Mouse (Mus musculus) forebrain, postnatal 0 days (tissue): ENCODE measurements around the gene Ccdc189. TPM values are rescaled to one million over a fixed set of nuclear protein-coding genes. Genes with fewer than 3 reads are reported as not detected.
A peak's percentile ranks its signal among the peaks of the same experiment; 100 is the strongest.

ENCODE experiments used
- ATAC-seq: fragments of 200-750 bp; cut with Nextera tagmentation; 2 replicates; pipeline ENCODE4 v1.8.0; 2017; ENCODE audit warnings: mild to moderate bottlenecking, moderate library complexity
- DNase-seq: peaks from one replicate; pipeline ENCODE4 v3.0.0-alpha.2; 2015
- H3K27ac ChIP-seq: fragments of 300-500 bp; sonication (generic); 2 replicates; pipeline ENCODE4 v1.5.1; 2014; ENCODE audit warnings: low read depth, mild to moderate bottlenecking, antibody characterized with exemption, low read length, moderate library complexity, mixed read lengths
- H3K27me3 ChIP-seq: fragments of 300-500 bp; sonication (generic); 2 replicates; pipeline ENCODE4 v1.6.1; 2014; ENCODE audit warnings: mild to moderate bottlenecking, low read length, mixed read lengths; ENCODE audit not compliant: insufficient read depth
- H3K36me3 ChIP-seq: fragments of 300-500 bp; sonication (generic); 2 replicates; pipeline ENCODE4 v1.6.1; 2014; ENCODE audit warnings: mild to moderate bottlenecking, moderate library complexity; ENCODE audit not compliant: insufficient read depth
- H3K4me1 ChIP-seq: fragments of 300-500 bp; sonication (generic); 2 replicates; pipeline ENCODE4 v1.6.1; 2014; ENCODE audit warnings: antibody characterized with exemption; ENCODE audit not compliant: insufficient read depth
- H3K4me2 ChIP-seq: fragments of 300-500 bp; sonication (generic); 2 replicates; pipeline ENCODE4 v1.6.1; 2014; ENCODE audit warnings: low read depth, mild to moderate bottlenecking, moderate library complexity
- H3K4me3 ChIP-seq: fragments of 300-500 bp; sonication (generic); 2 replicates; pipeline ENCODE4 v1.5.1; 2014; ENCODE audit warnings: low read depth, low read length, mixed read lengths
- H3K9ac ChIP-seq: fragments of 300-500 bp; sonication (generic); 2 replicates; pipeline ENCODE4 v1.6.1; 2014; ENCODE audit warnings: mild to moderate bottlenecking
- H3K9me3 ChIP-seq: fragments of 300-500 bp; sonication (generic); 2 replicates; pipeline ENCODE4 v1.6.1; 2016; ENCODE audit warnings: low read length
- CTCF ChIP-seq: sonication (generic); IDR thresholded peaks from 2 replicates; pipeline ENCODE4 v1.5.1; 2016; ENCODE audit warnings: antibody characterized with exemption, control low read depth, low read depth
- WGBS: fragments of 180-500 bp; shearing (Covaris S2); extraction: QIAGEN DNeasy Blood & Tissue Kit; methylation state at CpG from one replicate; pipeline ENCODE4 v1.1.7; 2014; 5-methylcytosine and 5-hydroxymethylcytosine counted together
- polyA plus RNA-seq: library from polyadenylated mRNA; unstranded; fragments of >200 nt; fragmentation: Nextera tagmentation; extraction: Ambion mirVana; gene quantifications from 2 replicates; pipeline ENCODE4 v1.2.1, GENCODE M21; 2015
- total RNA-seq: library from RNA; depleted of rRNA; stranded (reverse); fragments of >200 nt; gene quantifications from 2 replicates; pipeline ENCODE4 v1.2.3, GENCODE M21; 2014

Ccdc189 gene
- total and polyA plus RNA-seq, 2 experiments from 2014 or later, result 11.0 to 16.0 TPM

GRCm38 (mm10) chr7:127617962-127618361 lies 29.6 kb upstream of the Ccdc189 start:
- Histone ChIP-seq H3K27ac (no peak overlapping the region), H3K4me3 (no peak overlapping the region), H3K36me3 (no peaks in the 10 kb centered on the region), H3K9ac (no peak overlapping the region), H3K4me2 (no peak overlapping the region), H3K4me1 (peaks cover 21% of the 10 kb centered on the region), H3K27me3 (no peaks in the 10 kb centered on the region), H3K9me3 (no peaks in the 10 kb centered on the region)
- no peak for DNase-seq
- ATAC-seq, result no peak
- no peak for TF ChIP-seq CTCF
- WGBS, result 17% methylated on average over 2 of the region's 2 CpGs

DNA sequence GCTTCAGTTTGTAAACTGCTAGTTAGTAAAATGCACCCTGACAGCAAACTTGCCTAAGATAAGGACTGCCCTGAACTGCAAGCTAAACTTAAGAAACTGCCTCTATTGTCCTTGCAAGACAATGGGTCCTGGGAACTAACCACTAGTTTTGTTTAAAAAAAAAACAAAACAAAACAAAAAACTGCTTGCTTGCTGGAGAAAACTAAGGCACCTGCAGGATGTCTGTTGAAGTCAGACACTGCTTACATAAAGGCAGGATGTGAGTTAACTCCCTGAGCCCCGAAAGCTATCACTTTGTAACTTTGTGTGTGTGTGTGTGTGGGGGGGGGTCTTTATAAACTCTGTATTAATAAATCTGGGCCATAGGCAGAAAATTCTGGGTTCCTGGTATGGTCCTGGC lies 28.5 kb upstream of the Ccdc189 start:
- Histone ChIP-seq H3K9me3 (no peaks in the 10 kb centered on the region), H3K9ac (no peak overlapping the region), H3K4me2 (no peak overlapping the region), H3K27ac (no peak overlapping the region), H3K4me3 (no peak overlapping the region), H3K36me3 (peaks cover 9% of the 10 kb centered on the region), H3K27me3 (no peaks in the 10 kb centered on the region), H3K4me1 (peaks cover 21% of the 10 kb centered on the region)
- TF ChIP-seq CTCF, result no peak
- ATAC-seq (no peak), DNase-seq (no peak)
- WGBS, result 67% methylated on average over 1 of the region's 1 CpGs

DNA sequence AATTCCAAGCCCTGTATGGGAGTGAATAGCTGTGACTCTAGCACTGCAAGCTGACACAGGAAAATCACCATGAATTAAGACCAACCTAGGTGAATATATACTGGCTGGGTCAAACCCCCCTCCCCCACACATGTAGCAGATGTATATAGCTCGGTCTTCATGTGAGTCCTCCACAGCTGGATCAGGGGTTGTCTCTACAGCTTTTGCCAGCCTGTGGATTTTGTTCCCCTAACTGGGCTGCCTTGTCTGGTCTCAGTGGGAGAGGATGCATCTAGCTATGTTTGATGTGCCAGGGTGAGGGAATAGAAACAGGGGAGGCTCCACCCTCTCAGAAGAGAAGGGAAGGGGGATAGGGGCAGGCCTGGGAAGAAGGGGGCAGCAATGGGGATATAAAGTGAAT lies 27.9 kb upstream of the Ccdc189 start:
- WGBS, result 68% methylated on average over 1 of the region's 1 CpGs
- DNase-seq (no peak), ATAC-seq (no peak)
- Histone ChIP-seq H3K36me3 (peaks cover 14% of the 10 kb centered on the region), H3K4me2 (peak overlapping the region; percentile 88; the same call in 1 of the 2 replicates), H3K9me3 (no peaks in the 10 kb centered on the region), H3K27ac (0 out of 2 replicates have a peak overlapping the region, but pooled peaks have one; percentile 6), H3K4me3 (no peak overlapping the region), H3K9ac (no peak overlapping the region), H3K27me3 (no peaks in the 10 kb centered on the region), H3K4me1 (peaks cover 21% of the 10 kb centered on the region)
- no peak for TF ChIP-seq CTCF

- ATAC-seq, result peak; percentile 94
Measured at GRCm38 (mm10) chr7:127614891-127615843, 26.8 kb upstream of the Ccdc189 start, which contains the start of gene Zfp629. Zfp629 (minus strand) TSS chr7:127615797.

DNA sequence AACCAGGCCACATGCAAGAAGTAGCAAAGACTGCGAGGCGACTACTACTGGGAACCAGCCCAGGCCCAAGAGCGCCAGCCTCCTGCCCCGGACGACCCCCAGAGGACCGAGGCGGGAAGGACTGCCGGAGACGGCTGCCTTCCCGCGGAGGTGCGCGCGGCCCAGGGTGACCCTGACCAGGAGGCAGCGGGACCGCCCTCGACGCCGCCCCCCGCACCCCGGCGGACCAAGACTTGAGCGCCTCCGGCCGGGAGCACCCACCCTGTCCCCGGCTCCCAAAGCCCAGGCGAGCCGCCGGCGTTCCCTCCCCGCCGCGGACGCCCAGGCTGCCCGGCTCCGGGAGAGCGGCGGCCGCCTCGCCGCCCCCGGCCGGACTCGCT lies 26.1 kb upstream of the Ccdc189 start:
- Histone ChIP-seq H3K4me1 (peaks cover 21% of the 10 kb centered on the region), H3K27me3 (no peaks in the 10 kb centered on the region), H3K4me3 (peak overlapping the region; percentile 100), H3K36me3 (peaks cover 31% of the 10 kb centered on the region), H3K4me2 (peak overlapping the region; percentile 88), H3K27ac (peak overlapping the region; percentile 86; the same call in 1 of the 2 replicates), H3K9me3 (no peaks in the 10 kb centered on the region), H3K9ac (peak overlapping the region; percentile 96)
- ATAC-seq (peak; percentile 2; the same call in 1 of the 2 replicates), DNase-seq (no peak)
- TF ChIP-seq CTCF, result no peak
- WGBS, result 4% methylated on average over 40 of the region's 44 CpGs

More at GRCm38 (mm10) chr7:127614891-127615843, 26.8 kb upstream of the Ccdc189 start, which contains the start of gene Zfp629:
- H3K9ac ChIP-seq, result peak within 1 kb of the TSS; percentile 96
- H3K9me3 ChIP-seq, result no peaks in the 10 kb centered on the region
- H3K4me1 ChIP-seq, result peaks cover 21% of the 10 kb centered on the region
- peak; percentile 93 for DNase-seq
- H3K27me3 ChIP-seq, result no peaks in the 10 kb centered on the region
- peaks cover 26% of the 10 kb centered on the region for H3K36me3 ChIP-seq
- H3K27ac ChIP-seq, result peak within 1 kb of the TSS; percentile 86
- H3K4me2 ChIP-seq, result peak within 1 kb of the TSS; percentile 88
- peak within 1 kb of the TSS; percentile 100 for H3K4me3 ChIP-seq
- no peak for TF ChIP-seq CTCF
- under 1% methylated on average over 42 of the region's 50 CpGs for WGBS

- peak overlapping the region; percentile 96 for H3K9ac ChIP-seq
- H3K9me3 ChIP-seq, result no peaks in the 10 kb centered on the region
- DNase-seq, result no peak
- H3K4me2 ChIP-seq, result peak overlapping the region; percentile 88
- H3K4me1 ChIP-seq, result peaks cover 21% of the 10 kb centered on the region
- TF ChIP-seq CTCF, result no peak
- H3K36me3 ChIP-seq, result peaks cover 35% of the 10 kb centered on the region
- H3K4me3 ChIP-seq, result peak overlapping the region; percentile 100
- no peak overlapping the region for H3K27ac ChIP-seq
- WGBS, result 17% methylated on average over 8 of the region's 8 CpGs
- no peaks in the 10 kb centered on the region for H3K27me3 ChIP-seq
- ATAC-seq, result no peak
Measured at GRCm38 (mm10) chr7:127614091-127614490, 25.7 kb upstream of the Ccdc189 start.

GRCm38 (mm10) chr7:127613501-127613900 lies 25.1 kb upstream of the Ccdc189 start:
- Histone ChIP-seq H3K4me2 (peak overlapping the region; percentile 88; the same call in 1 of the 2 replicates), H3K9ac (0 out of 2 replicates have a peak overlapping the region, but pooled peaks have one; percentile 96), H3K4me1 (peaks cover 21% of the 10 kb centered on the region), H3K27me3 (no peaks in the 10 kb centered on the region), H3K4me3 (no peak overlapping the region), H3K36me3 (peaks cover 41% of the 10 kb centered on the region), H3K27ac (no peak overlapping the region), H3K9me3 (no peaks in the 10 kb centered on the region)
- DNase-seq, result no peak
- WGBS, result 83% methylated on average over 8 of the region's 8 CpGs
- no peak for TF ChIP-seq CTCF
- ATAC-seq, result no peak
